Mouse (Mus musculus): ENCODE results near the gene Agap3.

GRCm38 (mm10) chr5:24526190-24526888, 74.4 kb downstream of the Agap3 start:
- no peak for TF ChIP-seq TAL1 (IDR thresholded peaks at IDR 0.05; ENCODE audit: low read length)
- no peak for TF ChIP-seq GATA1 (IDR thresholded peaks at IDR 0.05; ENCODE audit: low read length)

Measured in erythroblast, embryonic 14.5 days (primary cell).